Mouse (Mus musculus): ENCODE measurements around the gene Gdnf.

DNA sequence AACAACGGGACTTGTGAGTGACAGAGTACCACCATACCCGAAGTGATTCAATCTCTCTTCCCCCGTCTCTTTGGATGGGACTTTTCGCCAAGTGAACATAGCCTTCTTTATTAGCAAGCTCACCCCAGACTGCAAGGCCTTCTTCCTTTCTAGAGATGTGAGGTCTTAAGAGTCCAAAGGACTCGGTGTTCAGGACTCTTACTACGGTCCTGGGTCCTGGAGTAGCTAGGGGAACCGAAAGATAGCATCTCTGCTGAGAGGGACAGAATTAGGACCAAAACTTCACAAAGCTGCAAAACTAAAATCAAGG, 3.7 kb downstream of the Gdnf start:
- TF ChIP-seq MYOG (IDR thresholded peaks at IDR 0.05; ENCODE audit: control insufficient read depth in 1 of 3, insufficient read depth in 1 of 3, insufficient read length in 2 of 3, low read depth in 2 of 3): no peak
- no peak for TF ChIP-seq MAX (IDR thresholded peaks at IDR 0.05; ENCODE audit: low read depth)
